Mouse (Mus musculus) liver, embryonic 14.5 days (tissue): ENCODE measurements at regions not wholly inside any gene's neighbourhood (a gene's known extent, or its start where the extent isn't known, plus 50 kb on each side); places are given as distances from the start of the nearest gene placed in this dataset.

ENCODE experiments used
- CTCF ChIP-seq: IDR thresholded peaks from 2 replicates; pipeline ENCODE4 v1.5.1; 2016; ENCODE audit warnings: antibody characterized with exemption, low read depth, control low read depth
- EP300 ChIP-seq: IDR thresholded peaks from 2 replicates; pipeline ENCODE4 v1.6.1; 2016; ENCODE audit warnings: antibody characterized with exemption, low read depth

- TF ChIP-seq CTCF = no peak
- no peak for TF ChIP-seq EP300
Measured at GRCm38 (mm10) chr5:101236163-101236693, 390.7 kb downstream of the Gpat3 start.
